Mouse (Mus musculus): ENCODE measurements around the gene Unc80. TPM values are rescaled to one million over a fixed set of nuclear protein-coding genes. Genes with fewer than 3 reads are reported as not detected.

Gene Unc80
- 0.01 TPM in 1 of 2 replicates, not detected in the other for polyA plus RNA-seq (2015; fragmentation: Nextera tagmentation; extraction: Ambion mirVana)

DNA sequence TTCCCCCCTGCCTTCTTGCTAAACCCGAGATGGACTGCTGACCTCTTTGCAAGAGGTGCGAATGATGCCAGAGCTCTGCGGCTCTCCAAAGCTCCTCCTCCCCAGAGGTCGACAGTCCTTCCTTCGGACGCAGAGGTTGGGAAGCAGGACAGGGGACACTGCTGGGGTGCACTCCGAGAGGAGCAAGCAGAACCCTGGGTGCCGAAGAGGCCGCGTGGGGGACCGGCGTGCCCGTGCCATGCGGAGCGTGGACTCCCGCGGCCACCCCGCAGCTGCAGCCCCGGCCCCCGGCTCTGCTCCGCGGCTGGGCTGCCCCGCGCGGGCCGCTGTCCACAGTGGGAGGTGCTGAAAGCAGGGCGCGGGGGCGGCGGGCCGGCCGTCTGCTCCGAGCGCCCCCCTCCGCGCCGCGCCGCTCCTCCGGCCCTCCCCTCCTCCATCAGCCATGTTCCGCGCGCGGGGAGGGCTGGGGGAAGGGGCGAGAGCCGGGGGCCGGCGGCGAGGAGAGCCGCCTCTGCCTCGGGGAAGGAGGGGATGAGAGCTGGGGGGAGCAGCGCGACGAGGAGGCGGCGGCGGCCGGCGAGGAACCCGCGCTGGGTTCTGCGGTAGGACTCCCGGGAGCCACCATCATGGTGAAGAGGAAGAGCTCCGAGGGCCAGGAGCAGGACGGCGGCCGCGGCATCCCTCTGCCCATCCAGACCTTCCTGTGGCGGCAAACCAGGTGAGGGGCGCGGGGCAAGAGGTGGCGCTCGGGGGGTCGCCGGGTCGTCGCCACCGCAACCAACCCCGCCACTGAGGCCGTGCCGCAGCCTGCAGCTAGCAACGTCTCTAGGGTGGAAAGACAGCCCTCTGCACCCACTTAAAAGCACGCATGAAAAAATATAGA, at the start of gene Unc80:
TSS of gene Unc80 (plus strand) at position 547 of the 883 bp plus-strand sequence.

DNA sequence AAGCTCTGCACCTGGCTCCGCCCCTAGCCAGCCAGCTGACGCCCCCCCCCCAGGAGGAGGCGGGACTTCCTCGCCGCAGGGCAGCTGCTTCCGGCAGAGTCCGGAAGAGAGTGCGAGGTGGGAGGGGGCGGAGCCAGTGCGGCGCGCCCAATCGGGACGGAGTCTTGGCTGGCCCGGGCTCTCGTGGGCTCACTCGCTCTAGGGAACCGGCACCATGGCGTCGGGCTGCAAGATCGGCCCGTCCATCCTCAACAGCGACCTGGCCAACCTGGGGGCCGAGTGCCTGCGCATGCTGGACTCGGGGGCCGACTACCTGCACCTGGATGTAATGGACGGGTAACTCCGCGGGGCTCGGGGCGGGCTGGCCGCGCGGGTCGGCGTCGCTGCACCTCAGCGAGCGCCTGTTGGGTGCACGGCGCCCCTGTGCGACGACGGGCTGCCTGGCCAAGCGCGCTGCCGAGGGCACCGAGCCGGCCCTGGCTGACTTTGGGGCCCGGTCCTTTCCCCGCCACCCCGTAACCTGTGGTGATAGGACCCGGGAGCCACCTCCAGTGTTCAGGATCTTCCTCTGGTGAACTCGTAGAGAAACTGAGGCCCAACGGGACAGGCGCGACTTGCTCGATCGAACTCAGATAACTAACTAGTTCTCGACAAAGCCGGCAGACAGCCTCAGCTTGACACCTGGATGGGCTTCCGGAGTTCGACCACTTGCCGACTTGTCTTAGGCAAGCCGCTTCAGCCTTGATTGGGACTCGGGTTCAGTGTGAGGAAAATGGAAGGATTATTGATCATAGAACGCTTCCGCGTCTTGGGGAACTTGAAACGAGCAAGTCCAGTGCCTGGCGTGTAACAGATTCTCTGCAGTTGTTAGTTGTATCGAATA, 232.8 kb downstream of the Unc80 start, which contains the start of gene Rpe:
TSS of gene Rpe (plus strand) at position 139 of the 883 bp plus-strand sequence.

Other genes starting within 250 kb of the Unc80 start
- 25.0 and 26.2 TPM in 2 replicates for gene Rpe, start 232.5 kb downstream of the Unc80 start, polyA plus RNA-seq (2015; fragmentation: Nextera tagmentation; extraction: Ambion mirVana)